Mouse (Mus musculus): ENCODE measurements around the gene Mrpl4. TPM values are rescaled to one million over a fixed set of nuclear protein-coding genes. Genes with fewer than 3 reads are reported as not detected.

The Mrpl4 gene
- polyA plus RNA-seq, 1 experiment from 2014 or later: 155 TPM

DNA sequence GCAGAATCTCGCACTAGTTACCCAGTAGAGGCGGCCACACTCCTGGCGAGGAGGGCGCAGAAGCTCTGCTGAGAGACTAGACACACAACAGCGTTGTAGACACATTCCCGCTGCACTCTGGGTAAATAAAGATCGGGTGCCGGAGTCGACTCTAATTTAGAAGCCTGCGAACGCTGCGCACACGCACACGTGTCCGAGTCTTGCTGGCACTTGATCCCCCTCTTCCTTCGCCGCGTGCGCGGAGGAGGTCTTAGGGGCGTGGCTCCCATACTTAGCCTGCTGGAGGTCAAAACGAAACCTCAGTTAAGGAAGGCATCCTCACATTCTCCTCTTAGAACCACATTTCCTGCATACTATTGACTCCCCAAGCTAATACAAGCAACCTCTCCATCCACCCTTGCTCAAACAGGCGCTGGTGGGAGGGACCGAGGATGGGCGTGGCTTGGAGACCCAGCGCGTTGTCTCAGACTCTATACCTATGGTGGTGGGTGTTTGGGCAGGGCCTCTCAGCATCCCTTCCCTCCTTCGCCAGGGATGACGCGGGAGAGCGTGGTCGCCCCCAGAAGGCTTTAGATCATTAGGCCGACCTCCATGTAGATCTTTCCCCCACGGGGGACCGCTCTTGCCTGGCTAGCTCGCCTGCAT, 28.8 kb downstream of the Mrpl4 start:
- no peak overlapping the region for H3K27ac ChIP-seq
- DNase-seq (ENCODE audit: low spot score): peak; percentile 80
- H3K27me3 ChIP-seq (ENCODE audit: insufficient read depth, low read length): peaks cover 34% of the 10 kb centered on the region
- under 1% methylated on average over 36 of the region's 36 CpGs for whole genome bisulfite sequencing
- no peak for TF ChIP-seq CTCF (IDR thresholded peaks at IDR 0.05; ENCODE audit: low read depth)
- peaks cover 29% of the 10 kb centered on the region for H3K4me1 ChIP-seq (replicated peaks; ENCODE audit: insufficient read depth, low read length)
- H3K36me3 ChIP-seq (ENCODE audit: insufficient read depth, low read length): no peaks in the 10 kb centered on the region
- peak; percentile 2; the same call in 1 of the 2 replicates for ATAC-seq (replicated peaks; ENCODE audit: low FRiP score, low read depth)
- no peak overlapping the region for H3K9ac ChIP-seq (ENCODE audit: low read depth, low read length)
- peak overlapping the region; percentile 44 for H3K4me3 ChIP-seq (replicated peaks; ENCODE audit: low read depth, low read length)
- no peaks in the 10 kb centered on the region for H3K9me3 ChIP-seq (replicated peaks; ENCODE audit: low read length)
- peak overlapping the region; percentile 93 for H3K4me2 ChIP-seq (ENCODE audit: low read length)

DNA sequence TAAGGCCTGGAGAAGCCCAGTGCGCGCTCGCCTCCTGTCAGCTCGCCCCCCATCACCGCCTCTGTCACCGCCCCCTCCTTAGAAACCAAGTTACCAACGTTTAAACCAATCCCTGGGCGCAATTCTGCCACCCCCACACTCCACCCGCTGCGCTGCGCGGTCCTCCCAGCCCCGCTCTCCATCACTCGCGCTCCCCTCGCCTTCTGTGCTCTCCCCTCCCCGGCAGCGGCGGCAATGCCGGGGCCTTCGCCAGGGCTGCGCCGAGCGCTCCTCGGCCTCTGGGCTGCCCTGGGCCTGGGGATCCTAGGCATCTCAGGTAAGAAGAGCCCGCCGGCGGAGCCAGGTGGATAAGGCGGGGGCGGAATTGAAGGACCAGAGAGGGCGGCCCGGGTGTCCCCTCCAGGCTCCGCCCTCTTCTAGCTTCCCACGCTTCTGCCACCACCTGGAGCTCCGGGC, 29.4 kb downstream of the Mrpl4 start, which contains the start of gene Icam5:
Gene Icam5 (plus strand): TSS at position 178 of the 456 bp plus-strand sequence.
- DNase-seq (ENCODE audit: low spot score) (no peak), ATAC-seq (replicated peaks; ENCODE audit: low FRiP score, low read depth) (no peak)
- Histone ChIP-seq H3K9me3 (replicated peaks; ENCODE audit: low read length) (no peaks in the 10 kb centered on the region), H3K27me3 (ENCODE audit: insufficient read depth, low read length) (peaks cover 40% of the 10 kb centered on the region), H3K4me3 (replicated peaks; ENCODE audit: low read depth, low read length) (peak within 1 kb of the TSS; percentile 44), H3K9ac (ENCODE audit: low read depth, low read length) (peak within 1 kb of the TSS; percentile 24), H3K36me3 (ENCODE audit: insufficient read depth, low read length) (no peaks in the 10 kb centered on the region), H3K4me2 (ENCODE audit: low read length) (peak within 1 kb of the TSS; percentile 93), H3K27ac (no peak within 1 kb of the TSS), H3K4me1 (replicated peaks; ENCODE audit: insufficient read depth, low read length) (peaks cover 29% of the 10 kb centered on the region)
- WGBS: under 1% methylated on average over 33 of the region's 35 CpGs
- no peak for TF ChIP-seq CTCF (IDR thresholded peaks at IDR 0.05; ENCODE audit: low read depth)

DNA sequence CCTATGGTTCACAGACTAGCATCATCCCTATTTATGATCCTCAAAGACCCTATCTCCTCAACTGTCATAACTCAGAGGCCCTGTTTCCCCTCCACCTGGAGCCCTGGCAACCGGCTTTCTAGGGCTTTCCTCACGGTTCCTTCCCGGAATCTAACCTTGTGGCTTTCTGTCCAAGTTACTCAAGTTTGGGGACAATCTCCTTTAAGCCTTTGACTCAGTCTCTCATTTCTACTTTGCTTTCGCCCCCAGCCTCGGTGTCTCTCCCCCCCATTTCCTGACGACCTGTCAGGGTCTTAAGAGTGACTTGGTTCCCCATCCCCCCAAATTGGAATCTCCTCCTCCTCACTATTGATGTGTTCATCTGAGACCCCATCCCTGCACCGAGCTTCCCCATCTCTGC, 30.0 kb downstream of the Mrpl4 start:
- no peaks in the 10 kb centered on the region for H3K36me3 ChIP-seq (ENCODE audit: insufficient read depth, low read length)
- DNase-seq (ENCODE audit: low spot score) (no peak), ATAC-seq (replicated peaks; ENCODE audit: low FRiP score, low read depth) (no peak)
- peaks cover 46% of the 10 kb centered on the region for H3K27me3 ChIP-seq (ENCODE audit: insufficient read depth, low read length)
- no peak overlapping the region for H3K27ac ChIP-seq
- WGBS: 2% methylated on average over 7 of the region's 7 CpGs
- H3K9ac ChIP-seq (ENCODE audit: low read depth, low read length): no peak overlapping the region
- no peak for TF ChIP-seq CTCF (IDR thresholded peaks at IDR 0.05; ENCODE audit: low read depth)
- H3K4me3 ChIP-seq (replicated peaks; ENCODE audit: low read depth, low read length): peak overlapping the region; percentile 44
- H3K9me3 ChIP-seq (replicated peaks; ENCODE audit: low read length): no peaks in the 10 kb centered on the region
- peaks cover 34% of the 10 kb centered on the region for H3K4me1 ChIP-seq (replicated peaks; ENCODE audit: insufficient read depth, low read length)
- H3K4me2 ChIP-seq (ENCODE audit: low read length): peak overlapping the region; percentile 93

DNA sequence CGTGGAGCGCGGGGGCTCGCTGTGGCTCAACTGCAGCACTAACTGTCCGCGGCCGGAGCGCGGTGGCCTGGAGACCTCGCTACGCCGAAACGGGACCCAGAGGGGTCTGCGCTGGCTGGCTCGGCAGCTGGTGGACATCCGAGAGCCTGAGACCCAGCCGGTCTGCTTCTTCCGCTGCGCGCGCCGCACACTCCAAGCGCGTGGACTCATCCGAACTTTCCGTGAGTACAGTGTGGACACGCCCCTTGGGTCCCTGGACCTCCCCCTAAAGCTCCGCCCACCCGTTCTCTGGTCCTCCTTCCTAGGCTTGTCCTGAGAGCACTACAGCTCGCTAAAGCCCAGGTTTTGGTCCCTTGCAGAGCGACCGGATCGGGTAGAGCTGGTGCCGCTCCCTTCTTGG, 30.6 kb downstream of the Mrpl4 start:
- Histone ChIP-seq H3K27ac (no peak overlapping the region), H3K9me3 (replicated peaks; ENCODE audit: low read length) (no peaks in the 10 kb centered on the region), H3K4me1 (replicated peaks; ENCODE audit: insufficient read depth, low read length) (peaks cover 39% of the 10 kb centered on the region), H3K27me3 (ENCODE audit: insufficient read depth, low read length) (peaks cover 52% of the 10 kb centered on the region), H3K9ac (ENCODE audit: low read depth, low read length) (peak overlapping the region; percentile 24; the same call in 1 of the 2 replicates), H3K4me2 (ENCODE audit: low read length) (peak overlapping the region; percentile 93), H3K4me3 (replicated peaks; ENCODE audit: low read depth, low read length) (peak overlapping the region; percentile 44), H3K36me3 (ENCODE audit: insufficient read depth, low read length) (no peaks in the 10 kb centered on the region)
- under 1% methylated on average over 34 of the region's 34 CpGs for WGBS
- peak; percentile 95 for DNase-seq (ENCODE audit: low spot score)
- TF ChIP-seq CTCF (IDR thresholded peaks at IDR 0.05; ENCODE audit: low read depth): no peak
- ATAC-seq (replicated peaks; ENCODE audit: low FRiP score, low read depth): peak; percentile 46

DNA sequence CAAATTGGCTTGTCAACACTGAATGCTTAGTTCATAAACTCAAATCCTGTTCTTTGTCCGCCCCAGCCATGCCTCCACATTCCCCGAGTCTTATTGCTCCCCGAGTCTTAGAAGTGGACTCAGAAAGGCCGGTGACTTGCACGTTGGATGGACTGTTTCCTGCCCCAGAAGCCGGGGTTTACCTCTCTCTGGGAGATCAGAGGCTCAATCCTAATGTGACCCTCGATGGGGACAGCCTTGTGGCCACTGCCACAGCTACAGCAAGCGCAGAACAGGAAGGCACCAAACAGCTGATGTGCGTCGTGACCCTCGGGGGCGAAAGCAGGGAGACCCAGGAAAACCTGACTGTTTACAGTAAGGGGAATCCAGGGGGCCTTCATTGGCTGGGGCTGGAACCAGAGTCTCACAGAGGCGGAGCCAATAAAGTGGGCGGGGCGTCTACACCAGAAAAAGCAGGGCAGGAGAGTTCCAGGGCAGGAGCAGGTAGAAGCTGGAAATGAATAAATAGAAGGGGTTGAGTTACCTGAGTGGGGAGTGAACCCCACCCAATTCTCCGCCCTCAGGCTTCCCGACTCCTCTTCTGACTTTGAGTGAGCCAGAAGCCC, 32.0 kb downstream of the Mrpl4 start:
- Histone ChIP-seq H3K27ac (no peak overlapping the region), H3K9ac (ENCODE audit: low read depth, low read length) (no peak overlapping the region), H3K9me3 (replicated peaks; ENCODE audit: low read length) (no peaks in the 10 kb centered on the region), H3K36me3 (ENCODE audit: insufficient read depth, low read length) (no peaks in the 10 kb centered on the region), H3K4me1 (replicated peaks; ENCODE audit: insufficient read depth, low read length) (peaks cover 35% of the 10 kb centered on the region), H3K4me3 (replicated peaks; ENCODE audit: low read depth, low read length) (no peak overlapping the region), H3K27me3 (ENCODE audit: insufficient read depth, low read length) (peaks cover 59% of the 10 kb centered on the region), H3K4me2 (ENCODE audit: low read length) (0 out of 2 replicates have a peak overlapping the region, but pooled peaks have one; percentile 5)
- DNase-seq (ENCODE audit: low spot score) (no peak), ATAC-seq (replicated peaks; ENCODE audit: low FRiP score, low read depth) (no peak)
- WGBS: 6% methylated on average over 17 of the region's 17 CpGs
- TF ChIP-seq CTCF (IDR thresholded peaks at IDR 0.05; ENCODE audit: low read depth): no peak

DNA sequence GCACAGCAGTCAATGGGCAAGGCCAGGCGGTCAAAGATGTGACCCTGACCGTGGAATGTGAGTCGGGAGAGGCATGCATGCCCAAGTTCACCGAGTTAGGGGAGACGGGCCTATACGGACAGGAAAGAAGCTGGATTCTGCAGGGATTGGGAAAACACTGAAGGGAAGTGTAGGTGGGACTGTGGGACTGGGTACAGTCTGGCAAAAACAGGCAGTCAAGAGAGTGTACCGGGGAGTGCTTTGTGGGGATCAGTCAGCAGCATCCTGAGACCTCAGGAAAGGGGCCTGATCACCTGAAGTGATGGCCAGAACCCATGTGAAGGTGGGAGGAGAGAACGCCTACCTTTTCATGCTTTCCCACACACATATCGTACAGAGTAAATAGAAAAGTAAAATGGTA, 33.0 kb downstream of the Mrpl4 start:
- Histone ChIP-seq H3K36me3 (ENCODE audit: insufficient read depth, low read length) (no peaks in the 10 kb centered on the region), H3K27ac (no peak overlapping the region), H3K4me1 (replicated peaks; ENCODE audit: insufficient read depth, low read length) (peaks cover 26% of the 10 kb centered on the region), H3K4me2 (ENCODE audit: low read length) (no peak overlapping the region), H3K27me3 (ENCODE audit: insufficient read depth, low read length) (peaks cover 59% of the 10 kb centered on the region), H3K4me3 (replicated peaks; ENCODE audit: low read depth, low read length) (no peak overlapping the region), H3K9me3 (replicated peaks; ENCODE audit: low read length) (no peaks in the 10 kb centered on the region), H3K9ac (ENCODE audit: low read depth, low read length) (no peak overlapping the region)
- no peak for TF ChIP-seq CTCF (IDR thresholded peaks at IDR 0.05; ENCODE audit: low read depth)
- 32% methylated on average over 9 of the region's 9 CpGs for WGBS
- no peak for ATAC-seq (replicated peaks; ENCODE audit: low FRiP score, low read depth)
- DNase-seq (ENCODE audit: low spot score): no peak
